Mouse (Mus musculus) ES-E14 (cell line): ENCODE results near the gene Pip5k1a. TPM values are rescaled to one million over a fixed set of nuclear protein-coding genes. Genes with fewer than 3 reads are reported as not detected.

ENCODE experiments used
- DNase-seq: peaks from one replicate; pipeline ENCODE4 v3.0.0-alpha.2; 2013; ENCODE audit warnings: low read depth, low spot score
- H3K27ac ChIP-seq: 2 replicates; pipeline ENCODE4 v1.5.1; 2012; ENCODE audit warnings: low read depth, mild to moderate bottlenecking, low read length, moderate library complexity, mixed read lengths; ENCODE audit not compliant: poor library complexity, insufficient read depth, severe bottlenecking
- H3K36me3 ChIP-seq: 2 replicates; pipeline ENCODE4 v1.6.1; 2012; ENCODE audit warnings: mild to moderate bottlenecking, low read length, moderate library complexity, mixed read lengths; ENCODE audit not compliant: control insufficient read depth, poor library complexity, insufficient read depth, severe bottlenecking
- H3K4me1 ChIP-seq, 2 experiments: fragments of 150-350 bp in 1 of 2; sonication (generic) in 1 of 2; 2 replicates each; pipeline ENCODE4 v1.6.1; 2012; ENCODE audit warnings: low read length in 2 of 2, mild to moderate bottlenecking in 1 of 2, mixed read lengths in 1 of 2; ENCODE audit not compliant: control insufficient read depth in 2 of 2, insufficient read depth in 2 of 2, poor library complexity in 1 of 2
- H3K4me3 ChIP-seq, 2 experiments: fragments of 150-350 bp in 1 of 2; sonication (generic) in 1 of 2; 2 replicates each; pipeline ENCODE4 v1.5.1; 2012; ENCODE audit warnings: low read length in 2 of 2, low read depth in 1 of 2, mild to moderate bottlenecking in 1 of 2, mixed read lengths in 1 of 2; ENCODE audit not compliant: insufficient read depth in 1 of 2, poor library complexity in 1 of 2, severe bottlenecking in 1 of 2
- H3K9ac ChIP-seq: 2 replicates; pipeline ENCODE4 v1.6.1; 2012; ENCODE audit warnings: low read depth, mild to moderate bottlenecking, low read length, mixed read lengths; ENCODE audit not compliant: poor library complexity, insufficient read depth, severe bottlenecking
- H3K9me3 ChIP-seq: fragments of 150-350 bp; sonication (generic); 2 replicates; pipeline ENCODE4 v1.6.1; 2012; ENCODE audit warnings: low read depth, mild to moderate bottlenecking, low read length; ENCODE audit not compliant: control insufficient read depth, insufficient read depth
- CHD2 ChIP-seq: IDR thresholded peaks from 2 replicates; pipeline ENCODE4 v1.6.1; 2014; ENCODE audit warnings: mild to moderate bottlenecking, low read depth, low read length, inconsistent platforms
- HCFC1 ChIP-seq: IDR thresholded peaks from 2 replicates; pipeline ENCODE4 v1.6.1; 2012; ENCODE audit warnings: low read length, inconsistent platforms, borderline replicate concordance; ENCODE audit not compliant: insufficient read depth
- MAFK ChIP-seq: IDR thresholded peaks from 2 replicates; pipeline ENCODE4 v1.6.1; 2014; ENCODE audit warnings: mild to moderate bottlenecking, low read depth, low read length, inconsistent platforms; ENCODE audit not compliant: insufficient read depth
- ZC3H11A ChIP-seq: IDR thresholded peaks from 2 replicates; pipeline ENCODE4 v1.6.1; 2012; ENCODE audit warnings: low read depth, mild to moderate bottlenecking, inconsistent platforms, low read length, borderline replicate concordance
- ZNF384 ChIP-seq: IDR thresholded peaks from 2 replicates; pipeline ENCODE4 v1.6.1; 2012; ENCODE audit warnings: low read depth, low read length, inconsistent platforms
- in situ Hi-C, 2 experiments: fragments of 600-800 bp; cut with MboI; formaldehyde crosslinking; loops; one replicate each; pipeline ENCODE4 v1.15.1; 2025; ENCODE audit warnings: low sequenced_read_pairs in 2 of 2, inconsistent platforms in 1 of 2; ENCODE audit not compliant: unreplicated experiment in 2 of 2
- total RNA-seq: library from RNA; depleted of rRNA; stranded (reverse); fragments of 300-350 nt; gene quantifications from 2 replicates; pipeline ENCODE4 v1.2.3, GENCODE M21; 2012

The Pip5k1a gene
- total RNA-seq, 1 experiment = 30.7 TPM

GRCm38 (mm10) chr3:95046462-95047057 lies 60.2 kb downstream of the Pip5k1a start:
- TF ChIP-seq ZNF384 (no peak), CHD2 (no peak), ZC3H11A (no peak), MAFK (no peak), HCFC1 (no peak)
- H3K9ac ChIP-seq = no peak overlapping the region
- DNase-seq = no peak
- no peaks in the 10 kb centered on the region for H3K36me3 ChIP-seq
- H3K27ac ChIP-seq = no peak overlapping the region
- in situ Hi-C loops = no loop called here
- no peak overlapping the region for H3K4me3 ChIP-seq
- no peaks in the 10 kb centered on the region for H3K9me3 ChIP-seq
- H3K4me1 ChIP-seq = peaks cover 2 to 6% of the 10 kb centered on the region in 2 experiments; a peak in 1 of 4 replicates

- Histone ChIP-seq H3K4me3 (no peak overlapping the region), H3K36me3 (0 out of 2 replicates have a peak, but pooled peaks cover 4% of the 10 kb centered on the region), H3K9me3 (no peaks in the 10 kb centered on the region), H3K4me1 (peaks cover 2% of the 10 kb centered on the region in 2 experiments; a peak in 2 of 4 replicates), H3K27ac (no peak overlapping the region), H3K9ac (no peak overlapping the region)
- DNase-seq = no peak
- TF ChIP-seq ZC3H11A = no peak
- TF ChIP-seq HCFC1 = no peak
- no peak for TF ChIP-seq CHD2
- no peak for TF ChIP-seq ZNF384
- no peak for TF ChIP-seq MAFK
- in situ Hi-C loops = no loop called here
Observed at GRCm38 (mm10) chr3:95043251-95043650, 63.5 kb downstream of the Pip5k1a start.

GRCm38 (mm10) chr3:95042838-95043229 lies 63.9 kb downstream of the Pip5k1a start:
- Histone ChIP-seq H3K4me3 (peak overlapping the region; percentile 39 to 100; a peak in 3 of 4 replicates), H3K9me3 (no peaks in the 10 kb centered on the region), H3K4me1 (peaks cover 2% of the 10 kb centered on the region in 2 experiments; a peak in 2 of 4 replicates), H3K27ac (no peak overlapping the region), H3K9ac (peak overlapping the region; percentile 38; the same call in 1 of the 2 replicates), H3K36me3 (0 out of 2 replicates have a peak, but pooled peaks cover 4% of the 10 kb centered on the region)
- in situ Hi-C loops = no loop called here
- no peak for TF ChIP-seq ZC3H11A
- no peak for DNase-seq

- peak; percentile 98 for DNase-seq
- in situ Hi-C loops = no loop called here
- Histone ChIP-seq H3K36me3 (0 out of 2 replicates have a peak, but pooled peaks cover 6% of the 10 kb centered on the region), H3K9me3 (no peaks in the 10 kb centered on the region), H3K9ac (peak within 1 kb of the TSS; percentile 99), H3K4me1 (peaks cover 2% of the 10 kb centered on the region in 2 experiments; a peak in 2 of 4 replicates), H3K27ac (no peak within 1 kb of the TSS; the same call in 1 of the 2 replicates), H3K4me3 (peak within 1 kb of the TSS; percentile 99 to 100)
- TF ChIP-seq ZNF384 = no peak
- TF ChIP-seq CHD2 = peak; percentile 89
- no peak for TF ChIP-seq MAFK
- peak; percentile 92 for TF ChIP-seq HCFC1
Observed at GRCm38 (mm10) chr3:95042166-95042837, 64.4 kb downstream of the Pip5k1a start, which contains the start of gene Psmd4. Gene Psmd4, minus strand, starts transcription at chr3:95042614.
